Mouse (Mus musculus) liver, embryonic 14.5 days (tissue): ENCODE measurements around the gene Bri3. TPM values are rescaled to one million over a fixed set of nuclear protein-coding genes. Genes with fewer than 3 reads are reported as not detected.

ENCODE experiments used
- ATAC-seq: fragments of 200-750 bp; cut with Nextera tagmentation; 2 replicates; pipeline ENCODE4 v1.8.0; 2017; ENCODE audit warnings: moderate number of reproducible peaks, mild to moderate bottlenecking, moderate library complexity; ENCODE audit not compliant: insufficient read depth
- DNase-seq, 3 experiments: peaks; one replicate each; pipeline ENCODE4 v3.0.0-alpha.2; 2012 to 2013; ENCODE audit warnings: low read depth in 3 of 3, low spot score in 3 of 3
- H3K27ac ChIP-seq: fragments of 300-500 bp; sonication (generic); 2 replicates; pipeline ENCODE4 v1.5.1; 2014; ENCODE audit warnings: moderate library complexity, mild to moderate bottlenecking, control low read depth, inconsistent platforms
- H3K27me3 ChIP-seq: fragments of 300-500 bp; sonication (generic); 2 replicates; pipeline ENCODE4 v1.6.1; 2014; ENCODE audit warnings: mild to moderate bottlenecking, low read length, moderate library complexity; ENCODE audit not compliant: control insufficient read depth, insufficient read depth
- H3K36me3 ChIP-seq: fragments of 300-500 bp; sonication (generic); replicated peaks from 2 replicates; pipeline ENCODE4 v1.6.1; 2014; ENCODE audit warnings: low read depth; ENCODE audit not compliant: control insufficient read depth, insufficient read depth
- H3K4me1 ChIP-seq, 2 experiments: fragments of 200-500 bp in 1 of 2; fragments of 300-500 bp in 1 of 2; sonication (generic) in 1 of 2; replicated peaks; 2 replicates each; pipeline ENCODE4 v1.6.1; 2012 to 2014; ENCODE audit warnings: antibody characterized with exemption in 1 of 2, inconsistent platforms in 1 of 2, low read length in 1 of 2; ENCODE audit not compliant: control insufficient read depth in 2 of 2, insufficient read depth in 2 of 2
- H3K4me2 ChIP-seq: fragments of 300-500 bp; sonication (generic); 2 replicates; pipeline ENCODE4 v1.6.1; 2014; ENCODE audit warnings: low read depth, mild to moderate bottlenecking, control low read depth, moderate library complexity
- H3K4me3 ChIP-seq, 2 experiments: fragments of 200-500 bp in 1 of 2; fragments of 300-500 bp in 1 of 2; sonication (generic) in 1 of 2; 2 replicates each; pipeline ENCODE4 v1.5.1; 2012 to 2014; ENCODE audit warnings: low read depth in 2 of 2, low read length in 2 of 2, mild to moderate bottlenecking in 2 of 2, control low read depth in 1 of 2, inconsistent platforms in 1 of 2, moderate library complexity in 1 of 2; ENCODE audit not compliant: insufficient read depth in 1 of 2
- H3K9ac ChIP-seq: fragments of 300-500 bp; sonication (generic); replicated peaks from 2 replicates; pipeline ENCODE4 v1.6.1; 2014; ENCODE audit warnings: mild to moderate bottlenecking, control low read depth, moderate library complexity
- H3K9me3 ChIP-seq: fragments of 300-500 bp; sonication (generic); 2 replicates; pipeline ENCODE4 v1.6.1; 2016; ENCODE audit warnings: low read length, mixed read lengths; ENCODE audit not compliant: control insufficient read depth
- CTCF ChIP-seq: IDR thresholded peaks from 2 replicates; pipeline ENCODE4 v1.5.1; 2016; ENCODE audit warnings: antibody characterized with exemption, low read depth, control low read depth
- EP300 ChIP-seq: IDR thresholded peaks from 2 replicates; pipeline ENCODE4 v1.6.1; 2016; ENCODE audit warnings: antibody characterized with exemption, low read depth
- WGBS: fragments of 180-500 bp; shearing (Covaris S2); extraction: QIAGEN DNeasy Blood & Tissue Kit; methylation state at CpG from one replicate; pipeline ENCODE4 v1.1.7; 2014; ENCODE audit not compliant: insufficient replicate concordance; 5-methylcytosine and 5-hydroxymethylcytosine counted together
- polyA plus RNA-seq, 2 experiments: library from polyadenylated mRNA; depleted of rRNA in 1 of 2; stranded (reverse) in 1 of 2; unstranded in 1 of 2; fragments of >200 nt; fragmentation: Nextera tagmentation in 1 of 2; extraction: Ambion mirVana in 1 of 2; gene quantifications; 2 replicates each; pipeline versions ENCODE4 v1.2.1 to v1.2.3; 2012 to 2014

Bri3 gene
- polyA plus RNA-seq, 2 experiments: 12.1 to 15.9 TPM

- H3K36me3 ChIP-seq: no peaks in the 10 kb centered on the region
- H3K27me3 ChIP-seq: no peaks in the 10 kb centered on the region
- 65% methylated on average over 3 of the region's 3 CpGs for WGBS
- H3K4me1 ChIP-seq: no peaks in the 10 kb centered on the region
- no peak overlapping the region for H3K4me3 ChIP-seq
- TF ChIP-seq EP300 (no peak), CTCF (no peak)
- no peak overlapping the region for H3K4me2 ChIP-seq
- DNase-seq: no peak
- no peak for ATAC-seq
- H3K9me3 ChIP-seq: no peaks in the 10 kb centered on the region
- H3K27ac ChIP-seq: no peak overlapping the region
- no peak overlapping the region for H3K9ac ChIP-seq
These were observed 43.1 kb downstream of the Bri3 start for GRCm38 (mm10) chr5:144287267-144287820.

GRCm38 (mm10) chr5:144288391-144288790 is 44.2 kb downstream of the Bri3 start:
- H3K9me3 ChIP-seq: no peaks in the 10 kb centered on the region
- no peak overlapping the region for H3K4me2 ChIP-seq
- H3K36me3 ChIP-seq: no peaks in the 10 kb centered on the region
- no peaks in the 10 kb centered on the region for H3K4me1 ChIP-seq
- ATAC-seq: no peak
- WGBS: 69% methylated on average over 9 of the region's 9 CpGs
- no peak overlapping the region for H3K9ac ChIP-seq
- H3K4me3 ChIP-seq: no peak overlapping the region
- no peak for DNase-seq
- no peak overlapping the region for H3K27ac ChIP-seq
- TF ChIP-seq CTCF (no peak), EP300 (no peak)
- H3K27me3 ChIP-seq: no peaks in the 10 kb centered on the region

DNA sequence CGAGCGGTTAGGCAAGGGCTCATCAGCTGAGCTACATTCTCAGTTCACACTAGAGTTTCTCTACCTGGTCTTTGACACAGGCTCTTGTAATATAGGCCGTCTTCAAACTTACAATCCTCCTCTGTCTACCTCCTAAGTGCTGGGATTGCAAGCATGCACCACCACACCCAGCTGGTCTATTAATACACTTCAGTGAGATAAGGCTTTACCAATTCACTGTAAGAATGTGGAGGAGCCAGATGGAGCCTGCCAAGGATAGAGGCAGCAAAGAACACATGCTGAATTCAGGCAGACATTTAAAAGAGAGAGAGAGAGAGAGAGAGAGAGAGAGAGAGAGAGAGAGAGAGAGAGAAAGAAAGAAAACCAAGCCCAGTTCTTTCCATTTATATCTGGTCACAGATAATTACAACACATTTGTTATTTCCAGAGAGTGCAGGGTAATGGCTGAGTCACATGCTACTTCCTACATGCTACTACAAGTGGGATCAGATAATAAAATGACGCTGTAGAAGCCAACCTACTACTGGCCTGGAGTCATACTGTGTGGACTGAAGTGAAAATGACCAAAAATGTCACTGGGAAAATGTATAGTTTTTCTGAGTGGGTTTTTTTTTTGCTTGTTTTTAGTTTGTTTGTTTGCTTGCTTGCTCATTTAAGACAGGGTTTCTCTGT is 45.7 kb downstream of the Bri3 start:
- no peak overlapping the region for H3K27ac ChIP-seq
- H3K9ac ChIP-seq: no peak overlapping the region
- H3K4me3 ChIP-seq: no peak overlapping the region
- no peak overlapping the region for H3K4me2 ChIP-seq
- TF ChIP-seq CTCF (no peak), EP300 (no peak)
- H3K36me3 ChIP-seq: no peaks in the 10 kb centered on the region
- DNase-seq (no peak), ATAC-seq (no peak)
- H3K27me3 ChIP-seq: no peaks in the 10 kb centered on the region
- no peaks in the 10 kb centered on the region for H3K4me1 ChIP-seq
- no peaks in the 10 kb centered on the region for H3K9me3 ChIP-seq
- WGBS: 48% methylated on average over 4 of the region's 4 CpGs

- Histone ChIP-seq H3K27ac (no peak overlapping the region), H3K4me3 (no peak overlapping the region), H3K4me2 (no peak overlapping the region), H3K9me3 (no peaks in the 10 kb centered on the region), H3K9ac (no peak overlapping the region), H3K27me3 (no peaks in the 10 kb centered on the region), H3K4me1 (no peaks in the 10 kb centered on the region), H3K36me3 (no peaks in the 10 kb centered on the region)
- 34% methylated on average over 7 of the region's 7 CpGs for WGBS
- ATAC-seq (no peak), DNase-seq (no peak)
- TF ChIP-seq CTCF (no peak), EP300 (no peak)
These were observed 50.7 kb downstream of the Bri3 start for GRCm38 (mm10) chr5:144294908-144295307.

DNA sequence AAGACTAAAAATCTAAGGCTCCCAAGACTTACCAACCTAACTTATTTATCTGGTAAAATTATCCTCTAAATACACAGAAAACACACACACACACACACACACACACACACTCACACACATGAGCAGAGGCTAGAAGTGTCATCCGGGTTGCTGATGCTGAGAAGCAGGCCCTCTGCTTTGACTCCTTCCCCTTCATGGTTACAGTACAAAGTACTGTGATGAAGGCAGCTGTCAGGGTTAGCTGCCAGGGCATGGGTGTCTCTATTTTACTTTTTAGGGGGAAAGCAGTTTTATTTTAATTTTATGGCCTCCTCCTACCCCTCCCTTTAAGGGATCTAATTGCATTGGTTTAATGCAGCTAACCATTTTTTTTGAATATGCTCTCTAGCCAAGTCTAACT is 51.1 kb downstream of the Bri3 start:
- Histone ChIP-seq H3K9ac (no peak overlapping the region), H3K4me2 (no peak overlapping the region), H3K4me3 (no peak overlapping the region), H3K4me1 (no peaks in the 10 kb centered on the region), H3K27me3 (no peaks in the 10 kb centered on the region), H3K27ac (no peak overlapping the region), H3K36me3 (no peaks in the 10 kb centered on the region), H3K9me3 (no peaks in the 10 kb centered on the region)
- TF ChIP-seq CTCF: no peak
- no peak for TF ChIP-seq EP300
- 56% methylated on average over 1 of the region's 1 CpGs for WGBS
- ATAC-seq (no peak), DNase-seq (no peak)
